Mouse (Mus musculus): Measurements from ENCODE around the gene Ddah1.

Gene Ddah1

GRCm38 (mm10) chr3:145758561-145759378 is at the start of gene Ddah1:
Gene Ddah1 (plus strand): TSS chr3:145758675.
- DNase-seq = peak; percentile 45 to 50

GRCm38 (mm10) chr3:145715923-145716322 is 42.6 kb upstream of the Ddah1 start:
- DNase-seq = no peak

GRCm38 (mm10) chr3:145719660-145720059 is 38.8 kb upstream of the Ddah1 start:
- DNase-seq = no peak

- DNase-seq = no peak
Observed at GRCm38 (mm10) chr3:145725078-145725477, 33.4 kb upstream of the Ddah1 start.

GRCm38 (mm10) chr3:145728336-145728735 is 30.1 kb upstream of the Ddah1 start:
- peak in 1 of 2 experiments; percentile 27 for DNase-seq

GRCm38 (mm10) chr3:145729531-145729930 is 28.9 kb upstream of the Ddah1 start:
- peak; percentile 11 to 19 for DNase-seq

- DNase-seq = no peak
Observed at GRCm38 (mm10) chr3:145730092-145730491, 28.4 kb upstream of the Ddah1 start.

- DNase-seq = no peak
Observed at GRCm38 (mm10) chr3:145734857-145735256, 23.6 kb upstream of the Ddah1 start.

- no peak for DNase-seq
Observed at GRCm38 (mm10) chr3:145736562-145736961, 21.9 kb upstream of the Ddah1 start.

- DNase-seq = no peak
Observed at GRCm38 (mm10) chr3:145738662-145739061, 19.8 kb upstream of the Ddah1 start.

- no peak for DNase-seq
Observed at GRCm38 (mm10) chr3:145739904-145740303, 18.6 kb upstream of the Ddah1 start.

GRCm38 (mm10) chr3:145743050-145743449 is 15.4 kb upstream of the Ddah1 start:
- no peak for DNase-seq

- no peak for DNase-seq
Observed at GRCm38 (mm10) chr3:145743476-145744027, 14.9 kb upstream of the Ddah1 start.

- no peak for DNase-seq
Observed at GRCm38 (mm10) chr3:145748626-145749025, 9.8 kb upstream of the Ddah1 start.

GRCm38 (mm10) chr3:145756457-145756856 is 2.0 kb upstream of the Ddah1 start:
- DNase-seq = no peak

GRCm38 (mm10) chr3:145757177-145757576 is 1.3 kb upstream of the Ddah1 start:
- DNase-seq = peak in 1 of 2 experiments; percentile 38

- DNase-seq = no peak
Observed at GRCm38 (mm10) chr3:145757844-145758243, 631 bp upstream of the Ddah1 start.

- no peak for DNase-seq
Observed at GRCm38 (mm10) chr3:145759379-145760209, 1.1 kb downstream of the Ddah1 start.

- DNase-seq = no peak
Observed at GRCm38 (mm10) chr3:145760547-145760946, 2.1 kb downstream of the Ddah1 start.

- no peak for DNase-seq
Observed at GRCm38 (mm10) chr3:145761501-145762170, 3.2 kb downstream of the Ddah1 start.

- DNase-seq = no peak
Observed at GRCm38 (mm10) chr3:145762957-145763641, 4.6 kb downstream of the Ddah1 start.

GRCm38 (mm10) chr3:145763642-145763972 is 5.1 kb downstream of the Ddah1 start:
- DNase-seq = no peak

All from lung, adult 18-20 months (tissue).